Mouse (Mus musculus) hindbrain, embryonic 10.5 days (tissue): ENCODE measurements at regions not wholly inside any gene's neighbourhood (a gene's known extent, or its start where the extent isn't known, plus 50 kb on each side); places are given as distances from the start of the nearest gene placed in this dataset.

Source experiments
- DNase-seq: peaks from one replicate; pipeline ENCODE4 v3.0.0-alpha.2; 2017; ENCODE audit warnings: low spot score
- H3K27ac ChIP-seq: fragments of 300-500 bp; sonication (generic); 2 replicates; pipeline ENCODE4 v1.5.1; 2016; ENCODE audit warnings: mild to moderate bottlenecking, moderate library complexity
- H3K27me3 ChIP-seq: fragments of 300-500 bp; sonication (generic); 2 replicates; pipeline ENCODE4 v1.6.1; 2016; ENCODE audit warnings: mild to moderate bottlenecking; ENCODE audit not compliant: poor library complexity, insufficient read depth, severe bottlenecking
- H3K36me3 ChIP-seq: fragments of 300-500 bp; sonication (generic); 2 replicates; pipeline ENCODE4 v1.6.1; 2016; ENCODE audit warnings: mild to moderate bottlenecking, moderate library complexity
- H3K4me1 ChIP-seq: fragments of 300-500 bp; sonication (generic); replicated peaks from 2 replicates; pipeline ENCODE4 v1.6.1; 2016; ENCODE audit warnings: mild to moderate bottlenecking
- H3K4me3 ChIP-seq: fragments of 300-500 bp; sonication (generic); 2 replicates; pipeline ENCODE4 v1.5.1; 2016; ENCODE audit warnings: mild to moderate bottlenecking, moderate library complexity
- H3K9me3 ChIP-seq: fragments of 300-500 bp; sonication (generic); 2 replicates; pipeline ENCODE4 v1.6.1; 2016; ENCODE audit warnings: mild to moderate bottlenecking, moderate library complexity
- WGBS: fragments of 180-500 bp; shearing (Covaris S2); methylation state at CpG from one replicate; pipeline ENCODE4 v1.1.7; 2016; 5-methylcytosine and 5-hydroxymethylcytosine counted together

DNA sequence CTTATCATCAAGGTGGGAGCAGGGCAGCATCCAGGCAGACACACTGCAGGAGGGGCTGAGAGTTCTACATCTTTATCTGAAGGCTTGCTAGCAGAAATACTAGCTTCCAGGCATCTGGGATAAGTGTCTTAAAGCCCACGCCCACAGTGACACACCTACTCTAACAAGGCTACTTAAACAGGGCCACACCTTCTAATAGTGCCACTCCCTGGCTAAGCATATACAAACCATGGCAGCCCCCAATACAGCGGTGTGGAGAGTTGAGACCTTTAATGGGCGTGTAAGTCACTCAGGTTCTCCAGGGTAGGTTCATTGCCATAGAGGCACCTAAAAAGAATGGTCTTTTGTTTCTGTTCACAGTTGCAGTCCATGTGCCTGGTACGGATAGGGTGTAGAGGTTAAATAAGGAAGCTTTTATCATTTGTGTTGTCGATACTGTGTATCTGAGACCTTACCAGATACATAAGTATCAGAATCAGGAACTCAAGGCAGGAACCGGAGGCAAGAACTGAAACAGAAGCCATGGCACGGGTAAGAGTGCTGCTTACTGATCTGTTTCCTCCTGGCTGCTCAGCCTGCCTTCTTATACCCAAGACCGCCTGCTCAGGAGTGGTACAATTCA is 69.0 kb upstream of the Atrnl1 start:
- no peaks in the 10 kb centered on the region for H3K9me3 ChIP-seq
- DNase-seq = no peak
- no peaks in the 10 kb centered on the region for H3K27me3 ChIP-seq
- no peaks in the 10 kb centered on the region for H3K36me3 ChIP-seq
- no peak overlapping the region for H3K27ac ChIP-seq
- 90% methylated on average over 8 of the region's 8 CpGs for WGBS
- no peak overlapping the region for H3K4me3 ChIP-seq
- peaks cover 22% of the 10 kb centered on the region for H3K4me1 ChIP-seq

DNA sequence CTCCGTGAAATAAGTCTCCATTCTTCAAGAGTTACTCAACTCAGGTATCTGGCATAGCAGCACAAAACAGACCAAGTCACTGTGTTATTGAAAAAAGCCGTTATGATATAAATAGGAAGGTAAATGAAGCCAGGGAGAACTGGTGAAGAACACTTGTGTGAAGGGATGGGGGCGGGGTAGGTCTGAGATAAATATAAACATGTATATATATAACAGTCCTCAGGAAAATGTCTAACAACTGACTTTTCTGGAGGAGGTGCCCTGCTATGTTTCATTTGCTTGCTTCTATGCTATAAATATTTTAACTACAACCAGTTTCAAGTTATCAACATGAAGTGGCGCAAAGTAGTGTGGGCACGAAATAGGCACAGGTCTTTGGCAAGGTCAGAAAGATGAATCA is 68.3 kb upstream of the Atrnl1 start:
- no peaks in the 10 kb centered on the region for H3K9me3 ChIP-seq
- WGBS = 94% methylated on average over 5 of the region's 5 CpGs
- peaks cover 18% of the 10 kb centered on the region for H3K4me1 ChIP-seq

DNA sequence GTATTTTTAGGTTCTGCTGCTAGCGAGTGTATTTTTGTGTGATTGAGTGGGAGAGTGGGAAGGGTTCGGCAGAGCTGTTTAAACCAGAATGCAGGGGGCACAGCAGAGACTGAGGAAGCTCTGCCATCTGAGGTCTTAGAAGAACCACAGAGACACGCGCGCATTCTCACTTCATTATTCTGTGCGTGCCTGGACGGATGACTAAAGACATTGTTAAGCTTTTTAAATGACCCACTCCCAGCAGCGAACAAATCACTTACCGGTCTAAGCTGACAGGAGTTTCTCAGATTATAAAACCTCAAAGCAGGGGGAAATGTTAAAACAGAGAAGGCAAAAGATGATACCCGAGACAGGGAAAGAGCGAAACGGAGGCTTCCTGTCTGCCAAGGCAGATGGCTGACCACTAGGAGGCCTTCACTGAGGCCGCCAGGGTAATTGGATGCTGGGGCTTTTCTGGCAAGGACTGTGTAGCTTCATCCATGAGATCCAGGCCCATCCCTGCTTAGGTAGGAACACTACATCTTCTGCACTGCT is 67.1 kb upstream of the Atrnl1 start:
- no peaks in the 10 kb centered on the region for H3K36me3 ChIP-seq
- 34% methylated on average over 13 of the region's 13 CpGs for WGBS
- no peaks in the 10 kb centered on the region for H3K9me3 ChIP-seq
- DNase-seq = peak; percentile 40
- peak overlapping the region; percentile 66 for H3K27ac ChIP-seq
- peak overlapping the region; percentile 41 for H3K4me3 ChIP-seq
- H3K4me1 ChIP-seq = peaks cover 11% of the 10 kb centered on the region
- H3K27me3 ChIP-seq = no peaks in the 10 kb centered on the region

More for the DNA sequence above, 68.3 kb upstream of the Atrnl1 start:
- Histone ChIP-seq H3K27ac (no peak overlapping the region), H3K36me3 (no peaks in the 10 kb centered on the region), H3K27me3 (no peaks in the 10 kb centered on the region), H3K4me3 (no peak overlapping the region)
- DNase-seq = no peak

DNA sequence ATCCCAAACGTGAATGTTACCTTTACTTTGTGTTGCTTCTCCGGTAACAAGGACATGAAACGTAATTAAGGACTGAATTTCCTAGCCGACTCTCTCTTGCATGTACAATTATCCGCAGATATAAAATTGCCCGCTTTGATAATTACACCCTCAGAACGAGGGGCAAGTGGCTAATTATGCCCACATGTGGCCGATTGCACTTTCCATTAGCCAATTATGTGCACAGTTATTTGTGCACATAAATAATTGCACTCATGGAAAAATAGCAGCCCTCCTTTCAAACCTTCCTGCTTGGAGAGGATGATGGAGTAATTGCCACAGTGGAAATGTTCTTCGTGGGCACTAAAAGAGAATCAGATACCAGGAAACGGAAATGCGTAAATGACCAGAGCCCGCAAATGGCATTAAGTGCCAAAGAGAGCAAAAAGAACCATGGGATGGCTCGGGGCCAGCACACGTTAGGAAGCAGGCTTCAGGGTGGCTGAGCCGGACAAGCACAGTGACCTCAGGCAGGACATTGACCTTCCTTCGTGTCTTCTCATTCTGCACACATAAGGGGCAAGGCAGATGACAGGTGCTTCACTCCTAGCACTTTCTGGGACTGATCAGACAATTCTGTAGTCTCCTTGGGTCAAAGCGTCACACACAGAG is 66.5 kb upstream of the Atrnl1 start:
- Histone ChIP-seq H3K36me3 (no peaks in the 10 kb centered on the region), H3K27ac (no peak overlapping the region; the same call in 1 of the 2 replicates), H3K9me3 (no peaks in the 10 kb centered on the region), H3K4me1 (peaks cover 11% of the 10 kb centered on the region), H3K4me3 (no peak overlapping the region), H3K27me3 (no peaks in the 10 kb centered on the region)
- 86% methylated on average over 17 of the region's 17 CpGs for WGBS
- DNase-seq = no peak

DNA sequence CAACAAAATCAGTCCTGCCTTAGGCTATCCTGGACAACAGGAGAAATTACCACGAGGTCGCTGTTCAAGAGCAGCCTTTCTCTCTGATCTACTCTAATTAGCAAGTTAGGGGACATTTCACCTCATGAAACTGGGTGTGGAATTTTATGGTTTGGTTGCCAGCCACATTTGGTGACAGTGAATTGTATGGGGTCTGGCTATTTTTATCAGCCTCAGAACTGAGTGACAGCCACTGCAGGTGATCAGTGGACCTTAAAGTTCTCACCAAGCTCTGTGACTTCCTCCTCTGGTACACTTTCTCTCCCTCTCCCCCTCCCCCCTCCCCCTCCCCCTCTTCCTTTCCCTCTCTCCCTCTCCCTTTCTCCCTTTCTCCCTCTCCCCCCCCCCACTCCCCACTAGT is 65.8 kb upstream of the Atrnl1 start:
- Histone ChIP-seq H3K27me3 (no peaks in the 10 kb centered on the region), H3K4me3 (no peak overlapping the region), H3K36me3 (no peaks in the 10 kb centered on the region), H3K9me3 (no peaks in the 10 kb centered on the region), H3K4me1 (peaks cover 11% of the 10 kb centered on the region), H3K27ac (no peak overlapping the region)
- WGBS = 93% methylated on average over 2 of the region's 2 CpGs
- DNase-seq = no peak

DNA sequence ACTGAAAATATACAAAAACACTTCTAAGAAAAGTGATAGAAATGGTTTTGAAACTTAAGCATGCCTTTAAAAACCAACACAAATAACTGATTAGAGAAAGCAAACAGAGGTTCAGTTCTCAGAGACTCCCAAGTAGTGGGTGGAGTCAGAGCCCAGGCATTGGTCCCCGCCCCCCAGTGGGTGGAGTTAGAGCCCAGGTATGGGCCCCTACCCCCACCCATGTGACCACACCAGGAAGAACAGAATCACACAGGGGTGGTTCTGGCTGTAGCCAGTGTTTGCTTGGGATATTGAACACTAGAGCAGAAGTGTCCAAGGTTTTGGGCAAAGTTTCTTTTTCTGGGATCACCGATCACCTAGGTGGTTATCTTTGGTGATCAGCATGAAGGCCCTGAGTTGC is 64.8 kb upstream of the Atrnl1 start:
- Histone ChIP-seq H3K27ac (no peak overlapping the region), H3K27me3 (no peaks in the 10 kb centered on the region), H3K9me3 (no peaks in the 10 kb centered on the region), H3K36me3 (no peaks in the 10 kb centered on the region), H3K4me1 (peaks cover 11% of the 10 kb centered on the region), H3K4me3 (no peak overlapping the region)
- DNase-seq = no peak
- 74% methylated on average over 2 of the region's 2 CpGs for WGBS

DNA sequence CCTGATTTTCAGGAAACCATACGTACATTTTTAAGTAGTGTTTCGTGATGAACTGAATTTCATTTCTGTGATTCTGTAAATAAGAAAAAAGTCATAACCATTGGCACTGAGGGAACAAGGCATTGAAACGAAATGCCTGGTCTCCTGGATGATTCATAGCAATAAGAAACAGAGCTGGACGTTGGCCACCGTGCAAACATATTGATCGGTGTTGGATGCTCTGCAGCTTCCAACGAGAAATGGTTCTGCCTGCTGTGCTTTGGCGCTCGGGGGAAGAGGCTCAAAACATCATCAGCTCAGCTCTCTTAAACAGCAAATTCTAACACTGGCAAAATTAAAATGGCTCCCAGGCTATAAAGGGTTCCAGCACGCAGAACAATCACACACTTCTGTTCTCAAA is 64.3 kb upstream of the Atrnl1 start:
- Histone ChIP-seq H3K36me3 (no peaks in the 10 kb centered on the region), H3K4me1 (peaks cover 11% of the 10 kb centered on the region), H3K27ac (no peak overlapping the region), H3K9me3 (no peaks in the 10 kb centered on the region), H3K27me3 (no peaks in the 10 kb centered on the region), H3K4me3 (no peak overlapping the region)
- DNase-seq = no peak
- 91% methylated on average over 10 of the region's 10 CpGs for WGBS

DNA sequence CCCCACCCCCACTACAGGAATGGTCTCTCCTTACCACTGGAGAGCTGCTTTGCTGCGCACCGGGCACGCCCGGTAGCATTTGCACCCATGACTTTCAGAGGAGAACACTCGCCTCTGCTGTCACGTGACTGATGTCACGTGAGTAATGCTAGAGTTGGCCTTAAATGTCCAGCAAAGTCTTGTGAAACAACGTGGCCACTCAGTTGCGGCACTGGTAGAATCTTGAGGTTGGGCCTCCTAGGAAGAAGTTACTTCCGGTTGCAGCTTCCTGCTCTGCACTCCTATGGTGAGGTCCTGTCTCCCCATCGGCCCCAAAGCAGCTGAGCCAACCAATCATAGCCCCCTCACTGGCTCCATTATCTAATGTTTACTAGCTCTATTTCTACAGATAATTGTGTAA is 62.7 kb upstream of the Atrnl1 start:
- H3K36me3 ChIP-seq = no peaks in the 10 kb centered on the region
- H3K4me3 ChIP-seq = no peak overlapping the region
- 94% methylated on average over 11 of the region's 11 CpGs for WGBS
- peaks cover 22% of the 10 kb centered on the region for H3K4me1 ChIP-seq
- H3K27me3 ChIP-seq = no peaks in the 10 kb centered on the region
- no peak overlapping the region for H3K27ac ChIP-seq
- no peak for DNase-seq
- no peaks in the 10 kb centered on the region for H3K9me3 ChIP-seq

DNA sequence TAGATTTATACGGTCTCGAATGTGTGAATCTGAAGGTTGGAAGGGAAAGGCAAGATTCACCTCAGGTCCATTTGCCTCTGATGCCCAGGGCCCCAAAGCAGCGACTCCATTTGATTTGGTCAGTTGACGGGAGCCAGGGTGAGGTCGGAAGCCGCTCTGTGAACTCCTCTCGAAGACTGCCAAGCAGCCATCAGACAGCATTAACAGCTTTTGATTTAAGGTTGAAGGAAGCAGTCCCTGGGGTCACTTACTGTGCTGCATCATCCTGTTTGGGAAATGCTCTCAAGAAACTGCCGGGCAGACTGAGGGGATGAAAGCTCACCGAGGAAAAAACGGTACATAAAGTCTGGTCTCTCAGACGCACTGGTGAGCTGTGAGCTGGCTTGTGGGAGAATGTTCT is 62.2 kb upstream of the Atrnl1 start:
- Histone ChIP-seq H3K4me3 (no peak overlapping the region), H3K27ac (no peak overlapping the region), H3K4me1 (peaks cover 21% of the 10 kb centered on the region), H3K27me3 (no peaks in the 10 kb centered on the region), H3K9me3 (no peaks in the 10 kb centered on the region), H3K36me3 (no peaks in the 10 kb centered on the region)
- DNase-seq = no peak
- 83% methylated on average over 11 of the region's 11 CpGs for WGBS

DNA sequence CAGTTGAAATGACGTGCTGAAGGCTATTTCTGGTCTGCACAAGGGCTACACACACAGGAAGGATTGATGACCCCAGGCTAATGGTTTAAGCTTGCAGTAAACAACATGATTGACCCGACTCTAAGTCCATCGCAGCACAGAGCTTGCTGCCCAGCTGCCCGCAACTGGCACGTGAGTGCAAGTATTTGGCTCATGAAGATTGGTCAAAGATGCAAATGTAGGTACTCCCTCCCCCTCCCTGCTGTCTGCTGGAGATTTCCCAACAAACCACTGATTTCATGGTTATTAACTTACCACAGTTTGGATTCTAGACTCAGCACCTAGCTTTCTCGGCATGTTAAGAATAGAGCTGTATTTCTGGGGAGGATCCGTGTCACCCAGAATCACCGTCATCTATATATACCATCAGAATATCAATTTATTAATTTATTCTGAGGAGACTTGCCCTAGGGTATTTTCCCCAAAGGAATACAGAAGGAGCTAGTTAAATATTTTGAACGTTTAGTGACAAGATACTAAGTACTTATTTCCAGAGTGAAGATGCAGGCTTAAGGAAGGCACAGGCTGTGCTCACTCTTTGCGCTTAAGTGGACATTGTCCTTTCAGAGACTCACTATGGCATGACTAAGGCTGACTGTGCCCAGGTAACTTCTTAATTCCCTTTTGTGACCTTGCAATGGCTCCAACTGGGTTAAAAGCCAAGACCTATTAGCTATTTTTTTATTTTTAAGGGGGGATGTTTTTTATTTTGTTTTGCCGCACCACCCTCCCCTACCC is 57.7 kb upstream of the Atrnl1 start:
- 71% methylated on average over 11 of the region's 11 CpGs for WGBS
- Histone ChIP-seq H3K4me3 (no peak overlapping the region), H3K4me1 (peaks cover 17% of the 10 kb centered on the region), H3K36me3 (no peaks in the 10 kb centered on the region), H3K27me3 (no peaks in the 10 kb centered on the region), H3K9me3 (peaks cover 4% of the 10 kb centered on the region; the same call in 1 of the 2 replicates), H3K27ac (no peak overlapping the region)
- no peak for DNase-seq

DNA sequence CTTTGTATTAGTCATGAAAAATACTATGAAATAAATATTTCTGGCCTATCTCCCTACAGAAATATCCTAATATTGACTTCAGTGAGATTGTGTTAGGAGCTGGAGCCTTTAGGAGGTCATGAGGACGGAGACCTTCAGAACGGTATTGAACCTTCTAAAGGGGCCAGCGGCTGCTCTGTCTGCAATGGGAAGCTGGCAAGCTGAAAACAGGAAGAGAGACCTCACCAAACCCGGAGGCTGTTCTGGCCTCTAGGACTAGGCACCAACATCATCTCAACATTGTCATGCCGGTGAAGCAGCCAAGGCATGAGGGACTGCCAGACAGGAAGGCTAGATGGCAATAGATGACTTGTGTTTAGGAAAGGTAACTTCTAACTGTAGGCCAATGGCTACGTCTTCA is 56.7 kb upstream of the Atrnl1 start:
- Histone ChIP-seq H3K36me3 (no peaks in the 10 kb centered on the region), H3K27me3 (no peaks in the 10 kb centered on the region), H3K27ac (no peak overlapping the region), H3K4me1 (peaks cover 26% of the 10 kb centered on the region), H3K9me3 (peaks cover 4% of the 10 kb centered on the region; the same call in 1 of the 2 replicates), H3K4me3 (no peak overlapping the region)
- WGBS = 91% methylated on average over 6 of the region's 6 CpGs
- no peak for DNase-seq

DNA sequence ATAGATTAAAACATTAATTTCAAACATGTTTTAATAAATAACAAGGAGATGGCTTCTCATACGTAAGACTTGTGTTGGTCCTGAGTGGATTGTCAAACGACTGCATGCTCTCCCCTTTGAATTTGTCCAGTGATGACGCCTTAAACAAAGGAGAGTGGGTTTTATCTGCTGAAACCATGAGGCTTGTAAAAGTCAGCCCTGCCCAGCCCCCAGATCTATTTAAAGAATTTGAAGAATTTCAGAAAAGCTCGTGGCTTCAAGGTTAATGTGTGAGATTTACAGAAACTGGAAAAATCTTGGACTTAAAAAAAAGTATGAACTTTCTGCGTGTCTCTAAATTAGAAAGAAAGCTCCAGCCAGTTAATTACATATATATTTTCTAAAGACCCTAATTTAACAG is 55.5 kb upstream of the Atrnl1 start:
- H3K36me3 ChIP-seq = no peaks in the 10 kb centered on the region
- WGBS = 53% methylated on average over 5 of the region's 5 CpGs
- H3K27me3 ChIP-seq = no peaks in the 10 kb centered on the region
- H3K4me1 ChIP-seq = peaks cover 27% of the 10 kb centered on the region
- H3K27ac ChIP-seq = peak overlapping the region; percentile 18; the same call in 1 of the 2 replicates
- H3K4me3 ChIP-seq = no peak overlapping the region
- no peak for DNase-seq
- peaks cover 4% of the 10 kb centered on the region; the same call in 1 of the 2 replicates for H3K9me3 ChIP-seq
